Mouse (Mus musculus): ENCODE results near the gene Ralgps1. TPM values are rescaled to one million over a fixed set of nuclear protein-coding genes. Genes with fewer than 3 reads are reported as not detected.
A peak's percentile ranks its signal among the peaks of the same experiment; 100 is the strongest.

Gene Ralgps1
- total and polyA plus RNA-seq, 2 experiments from 2014 or later, result 20.7 to 69.9 TPM

- H3K4me1 ChIP-seq (ENCODE audit: insufficient read depth, low read length), result peaks cover 20% of the 10 kb centered on the region; the same call in 1 of the 2 replicates
- H3K4me3 ChIP-seq (ENCODE audit: low read length), result no peak overlapping the region
- 67% methylated on average over 3 of the region's 3 CpGs for WGBS
- no peaks in the 10 kb centered on the region for H3K27me3 ChIP-seq (ENCODE audit: insufficient read depth, low read length)
- H3K27ac ChIP-seq, result no peak overlapping the region
- ATAC-seq (no peak), DNase-seq (ENCODE audit: low spot score) (no peak)
- H3K9me3 ChIP-seq (ENCODE audit: low read length), result no peaks in the 10 kb centered on the region
- H3K9ac ChIP-seq (replicated peaks; ENCODE audit: low read length), result no peak overlapping the region
- peaks cover 6% of the 10 kb centered on the region; the same call in 1 of the 2 replicates for H3K36me3 ChIP-seq (ENCODE audit: insufficient read depth, low read length)
- H3K4me2 ChIP-seq (ENCODE audit: low read depth, low read length), result no peak overlapping the region
- no peak for TF ChIP-seq CTCF (IDR thresholded peaks at IDR 0.05; ENCODE audit: low read depth)
These were observed 50.7 kb downstream of the Ralgps1 start for GRCm38 (mm10) chr2:33320568-33320967.

- H3K9ac ChIP-seq (replicated peaks; ENCODE audit: low read length), result no peak overlapping the region
- H3K27me3 ChIP-seq (ENCODE audit: insufficient read depth, low read length), result no peaks in the 10 kb centered on the region
- H3K36me3 ChIP-seq (ENCODE audit: insufficient read depth, low read length), result peaks cover 6% of the 10 kb centered on the region; the same call in 1 of the 2 replicates
- H3K9me3 ChIP-seq (ENCODE audit: low read length), result no peaks in the 10 kb centered on the region
- no peak for TF ChIP-seq CTCF (IDR thresholded peaks at IDR 0.05; ENCODE audit: low read depth)
- no peak for DNase-seq (ENCODE audit: low spot score)
- WGBS, result 100% methylated on average over 1 of the region's 1 CpGs
- H3K27ac ChIP-seq, result no peak overlapping the region
- no peak for ATAC-seq
- H3K4me1 ChIP-seq (ENCODE audit: insufficient read depth, low read length), result peaks cover 20% of the 10 kb centered on the region; the same call in 1 of the 2 replicates
- no peak overlapping the region for H3K4me2 ChIP-seq (ENCODE audit: low read depth, low read length)
- no peak overlapping the region for H3K4me3 ChIP-seq (ENCODE audit: low read length)
These were observed 51.4 kb downstream of the Ralgps1 start for GRCm38 (mm10) chr2:33319934-33320333.

- ATAC-seq (no peak), DNase-seq (ENCODE audit: low spot score) (no peak)
- Histone ChIP-seq H3K27me3 (ENCODE audit: insufficient read depth, low read length) (no peaks in the 10 kb centered on the region), H3K36me3 (ENCODE audit: insufficient read depth, low read length) (peaks cover 6% of the 10 kb centered on the region; the same call in 1 of the 2 replicates), H3K4me2 (ENCODE audit: low read depth, low read length) (no peak overlapping the region), H3K9ac (replicated peaks; ENCODE audit: low read length) (no peak overlapping the region), H3K27ac (no peak overlapping the region), H3K4me1 (ENCODE audit: insufficient read depth, low read length) (peaks cover 20% of the 10 kb centered on the region; the same call in 1 of the 2 replicates), H3K9me3 (ENCODE audit: low read length) (no peaks in the 10 kb centered on the region), H3K4me3 (ENCODE audit: low read length) (no peak overlapping the region)
- no peak for TF ChIP-seq CTCF (IDR thresholded peaks at IDR 0.05; ENCODE audit: low read depth)
- WGBS, result 86% methylated on average over 5 of the region's 5 CpGs
These were observed 51.8 kb downstream of the Ralgps1 start for GRCm38 (mm10) chr2:33319455-33319854.

- Histone ChIP-seq H3K27me3 (ENCODE audit: insufficient read depth, low read length) (no peaks in the 10 kb centered on the region), H3K4me3 (ENCODE audit: low read length) (no peak overlapping the region), H3K9ac (replicated peaks; ENCODE audit: low read length) (no peak overlapping the region), H3K27ac (no peak overlapping the region; the same call in 1 of the 2 replicates), H3K9me3 (ENCODE audit: low read length) (no peaks in the 10 kb centered on the region), H3K36me3 (ENCODE audit: insufficient read depth, low read length) (no peaks in the 10 kb centered on the region; the same call in 1 of the 2 replicates), H3K4me2 (ENCODE audit: low read depth, low read length) (no peak overlapping the region), H3K4me1 (ENCODE audit: insufficient read depth, low read length) (peaks cover 20% of the 10 kb centered on the region; the same call in 1 of the 2 replicates)
- WGBS, result 40% methylated on average over 8 of the region's 8 CpGs
- DNase-seq (ENCODE audit: low spot score), result peak; percentile 39
- no peak for TF ChIP-seq CTCF (IDR thresholded peaks at IDR 0.05; ENCODE audit: low read depth)
- no peak for ATAC-seq
These were observed 52.8 kb downstream of the Ralgps1 start for GRCm38 (mm10) chr2:33318491-33318964.

DNA sequence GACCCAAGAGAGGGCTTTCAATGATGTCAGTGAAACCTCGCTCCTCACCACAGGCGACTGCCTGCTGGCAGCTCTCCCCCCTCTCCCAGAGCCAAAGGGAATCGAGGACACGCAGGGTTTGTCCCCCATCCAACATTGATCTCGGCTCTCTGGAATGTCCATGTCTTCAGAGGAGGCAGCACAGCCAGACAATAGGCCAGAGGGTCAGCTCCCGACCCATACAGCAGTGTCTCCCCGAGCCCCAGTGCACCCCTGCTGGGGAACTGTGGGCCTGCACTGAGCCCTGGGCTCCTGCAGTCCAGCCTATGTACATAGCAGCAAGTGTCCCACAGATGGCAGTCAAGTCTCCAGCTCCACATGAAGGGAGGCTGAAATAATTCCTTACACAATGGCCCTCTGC, 54.8 kb downstream of the Ralgps1 start:
- peak; percentile 89 for TF ChIP-seq CTCF (IDR thresholded peaks at IDR 0.05; ENCODE audit: low read depth)
- peak; percentile 86 for DNase-seq (ENCODE audit: low spot score)
- H3K4me2 ChIP-seq (ENCODE audit: low read depth, low read length), result no peak overlapping the region
- no peak overlapping the region for H3K9ac ChIP-seq (replicated peaks; ENCODE audit: low read length)
- H3K9me3 ChIP-seq (ENCODE audit: low read length), result no peaks in the 10 kb centered on the region
- H3K27ac ChIP-seq, result peak overlapping the region; percentile 43; the same call in 1 of the 2 replicates
- no peaks in the 10 kb centered on the region; the same call in 1 of the 2 replicates for H3K36me3 ChIP-seq (ENCODE audit: insufficient read depth, low read length)
- H3K27me3 ChIP-seq (ENCODE audit: insufficient read depth, low read length), result no peaks in the 10 kb centered on the region
- peaks cover 20% of the 10 kb centered on the region; the same call in 1 of the 2 replicates for H3K4me1 ChIP-seq (ENCODE audit: insufficient read depth, low read length)
- 7% methylated on average over 7 of the region's 7 CpGs for WGBS
- no peak overlapping the region for H3K4me3 ChIP-seq (ENCODE audit: low read length)
- ATAC-seq, result peak; percentile 97

GRCm38 (mm10) chr2:33316063-33316405, 55.3 kb downstream of the Ralgps1 start:
- Histone ChIP-seq H3K4me1 (ENCODE audit: insufficient read depth, low read length) (peaks cover 20% of the 10 kb centered on the region; the same call in 1 of the 2 replicates), H3K4me2 (ENCODE audit: low read depth, low read length) (no peak overlapping the region), H3K27me3 (ENCODE audit: insufficient read depth, low read length) (no peaks in the 10 kb centered on the region), H3K36me3 (ENCODE audit: insufficient read depth, low read length) (no peaks in the 10 kb centered on the region; the same call in 1 of the 2 replicates), H3K9ac (replicated peaks; ENCODE audit: low read length) (no peak overlapping the region; the same call in 1 of the 2 replicates), H3K4me3 (ENCODE audit: low read length) (no peak overlapping the region), H3K9me3 (ENCODE audit: low read length) (no peaks in the 10 kb centered on the region), H3K27ac (peak overlapping the region; percentile 43)
- no peak for TF ChIP-seq CTCF (IDR thresholded peaks at IDR 0.05; ENCODE audit: low read depth)
- WGBS, result 71% methylated on average over 1 of the region's 1 CpGs
- no peak for DNase-seq (ENCODE audit: low spot score)
- 0 out of 2 replicates have a peak, but pooled peaks have one; percentile 5 for ATAC-seq
